Mouse (Mus musculus) MEL (cell line): Measurements from ENCODE around the gene Nup205. TPM values are rescaled to one million over a fixed set of nuclear protein-coding genes. Genes with fewer than 3 reads are reported as not detected.

Source experiments
- DNase-seq: peaks from one replicate; pipeline ENCODE4 v3.0.0; 2011; ENCODE audit warnings: low read depth, low spot score
- H3K27ac ChIP-seq: 2 replicates; pipeline ENCODE4 v1.5.1; 2012; ENCODE audit warnings: low read depth, mild to moderate bottlenecking, control low read depth, low read length, moderate library complexity; ENCODE audit not compliant: control insufficient read depth
- H3K27me3 ChIP-seq, 2 experiments: fragments of 150-350 bp in 1 of 2; sonication (generic) in 1 of 2; 2 replicates each; pipeline ENCODE4 v1.6.1; 2012; ENCODE audit warnings: low read length in 2 of 2, mild to moderate bottlenecking in 2 of 2, improper control_type of control experiment in 1 of 2, moderate library complexity in 1 of 2; ENCODE audit not compliant: insufficient read depth in 2 of 2, control insufficient read depth in 1 of 2
- H3K36me3 ChIP-seq, 2 experiments: 2 replicates each; pipeline ENCODE4 v1.6.1; 2012 to 2014; ENCODE audit warnings: low read length in 2 of 2, improper control_type of control experiment in 1 of 2, inconsistent platforms in 1 of 2, mild to moderate bottlenecking in 1 of 2; ENCODE audit not compliant: insufficient read depth in 2 of 2, control insufficient read depth in 1 of 2
- H3K4me1 ChIP-seq, 2 experiments: fragments of 150-350 bp in 1 of 2; sonication (generic) in 1 of 2; 2 replicates each; pipeline ENCODE4 v1.6.1; 2012; ENCODE audit warnings: low read length in 2 of 2, improper control_type of control experiment in 1 of 2, mild to moderate bottlenecking in 1 of 2; ENCODE audit not compliant: insufficient read depth in 2 of 2, control insufficient read depth in 1 of 2
- H3K4me3 ChIP-seq, 2 experiments: fragments of 150-350 bp in 1 of 2; sonication (generic) in 1 of 2; 2 replicates each; pipeline ENCODE4 v1.5.1; 2012; ENCODE audit warnings: low read depth in 2 of 2, low read length in 2 of 2, mild to moderate bottlenecking in 2 of 2, moderate library complexity in 2 of 2, control low read depth in 1 of 2, improper control_type of control experiment in 1 of 2; ENCODE audit not compliant: control insufficient read depth in 1 of 2, insufficient read depth in 1 of 2
- H3K79me2 ChIP-seq: 2 replicates; pipeline ENCODE4 v1.6.1; 2012; ENCODE audit warnings: mild to moderate bottlenecking, low read length, moderate library complexity; ENCODE audit not compliant: control insufficient read depth, poor library complexity, insufficient read depth
- H3K9ac ChIP-seq: 2 replicates; pipeline ENCODE4 v1.6.1; 2012; ENCODE audit warnings: low read depth, mild to moderate bottlenecking, control low read depth, low read length, moderate library complexity; ENCODE audit not compliant: control insufficient read depth, poor library complexity, severe bottlenecking
- H3K9me3 ChIP-seq: fragments of 150-350 bp; sonication (generic); replicated peaks from 2 replicates; pipeline ENCODE4 v1.6.1; 2012; ENCODE audit warnings: mild to moderate bottlenecking, low read length, improper control_type of control experiment, moderate library complexity; ENCODE audit not compliant: insufficient read depth
- CHD1 ChIP-seq: IDR thresholded peaks from 2 replicates; pipeline ENCODE4 v1.6.1; 2012; ENCODE audit warnings: low read depth, mild to moderate bottlenecking, inconsistent platforms, low read length, improper control_type of control experiment
- CHD2 ChIP-seq: IDR thresholded peaks from 2 replicates; pipeline ENCODE4 v1.6.1; 2011; ENCODE audit warnings: low read length, improper control_type of control experiment
- E2F4 ChIP-seq: IDR thresholded peaks from 2 replicates; pipeline ENCODE4 v1.6.1; 2011; ENCODE audit warnings: low read depth, low read length, improper control_type of control experiment, borderline replicate concordance
- ELF1 ChIP-seq: IDR thresholded peaks from 2 replicates; pipeline ENCODE4 v1.6.1; 2014; ENCODE audit warnings: low read depth, mild to moderate bottlenecking, inconsistent platforms, low read length, improper control_type of control experiment, moderate library complexity
- GABPA ChIP-seq: IDR thresholded peaks from 2 replicates; pipeline ENCODE4 v1.6.1; 2012; ENCODE audit warnings: low read depth, mild to moderate bottlenecking, inconsistent platforms, low read length, improper control_type of control experiment, moderate library complexity
- GATA1 ChIP-seq: IDR thresholded peaks from 2 replicates; pipeline ENCODE4 v1.6.1; 2011; ENCODE audit warnings: low read depth, low read length, improper control_type of control experiment
- JUND ChIP-seq: IDR thresholded peaks from 2 replicates; pipeline ENCODE4 v1.6.1; 2011; ENCODE audit warnings: low read depth, mild to moderate bottlenecking, improper control_type of control experiment, low read length
- KAT2A ChIP-seq: conservative IDR thresholded peaks from 2 replicates; pipeline ENCODE4 v1.6.1; 2012; ENCODE audit warnings: low read depth, low read length, improper control_type of control experiment, inconsistent platforms
- MAZ ChIP-seq: IDR thresholded peaks from 2 replicates; pipeline ENCODE4 v1.6.1; 2012; ENCODE audit warnings: low read depth, mild to moderate bottlenecking, inconsistent platforms, low read length, improper control_type of control experiment
- MEF2A ChIP-seq: IDR thresholded peaks from 2 replicates; pipeline ENCODE4 v1.6.1; 2014; ENCODE audit warnings: low read depth, mild to moderate bottlenecking, inconsistent platforms, low read length, improper control_type of control experiment; ENCODE audit not compliant: poor library complexity, insufficient replicate concordance, severe bottlenecking; ENCODE audit errors: extremely low read depth
- MYB ChIP-seq: IDR thresholded peaks from 2 replicates; pipeline ENCODE4 v1.6.1; 2011; ENCODE audit warnings: mild to moderate bottlenecking, low read depth, low read length, improper control_type of control experiment
- MYC ChIP-seq: IDR thresholded peaks from 2 replicates; pipeline ENCODE4 v1.6.1; 2011; ENCODE audit warnings: low read depth, mild to moderate bottlenecking, low read length, improper control_type of control experiment, moderate library complexity
- NELFE ChIP-seq: IDR thresholded peaks from 2 replicates; pipeline ENCODE4 v1.6.1; 2011; ENCODE audit warnings: low read depth, low read length, improper control_type of control experiment
- NRF1 ChIP-seq: IDR thresholded peaks from 2 replicates; pipeline ENCODE4 v1.6.1; 2014; ENCODE audit warnings: low read depth, mild to moderate bottlenecking, inconsistent platforms, low read length, improper control_type of control experiment, moderate library complexity; ENCODE audit not compliant: poor library complexity, insufficient read depth, severe bottlenecking
- POLR2AphosphoS5 ChIP-seq: IDR thresholded peaks from 2 replicates; pipeline ENCODE4 v1.6.1; 2012; ENCODE audit warnings: low read depth, borderline replicate concordance, mild to moderate bottlenecking, inconsistent platforms, low read length, moderate library complexity, mixed read lengths
- RAD21 ChIP-seq: IDR thresholded peaks from 2 replicates; pipeline ENCODE4 v1.6.1; 2011; ENCODE audit warnings: mild to moderate bottlenecking, low read depth, low read length, improper control_type of control experiment
- TBP ChIP-seq: IDR thresholded peaks from 2 replicates; pipeline ENCODE4 v1.8.0; 2011; ENCODE audit warnings: low read depth, low read length, improper control_type of control experiment
- ZMIZ1 ChIP-seq: IDR thresholded peaks from 2 replicates; pipeline ENCODE4 v1.6.1; 2012; ENCODE audit warnings: low read depth, mild to moderate bottlenecking, inconsistent platforms, low read length, improper control_type of control experiment, moderate library complexity
- polyA plus RNA-seq, 2 experiments: library from polyadenylated mRNA; stranded (reverse) in 1 of 2; unstranded in 1 of 2; fragments of >175 nt in 1 of 2; fragments of >200 nt in 1 of 2; gene quantifications; 2 replicates each; pipeline versions ENCODE4 v1.2.1 to v1.2.4; 2012; ENCODE audit warnings: low replicate concordance in 2 of 2, low read depth in 1 of 2; ENCODE audit not compliant: insufficient read length in 2 of 2, insufficient read depth in 1 of 2, missing spikeins in 1 of 2
- total RNA-seq: library from RNA; depleted of rRNA; stranded (reverse); fragments of 300-350 nt; gene quantifications from 2 replicates; pipeline ENCODE4 v1.2.3, GENCODE M21; 2012

The Nup205 gene
- total and polyA plus RNA-seq, 3 experiments, result 32.1 to 89.3 (median 82.9) TPM

DNA sequence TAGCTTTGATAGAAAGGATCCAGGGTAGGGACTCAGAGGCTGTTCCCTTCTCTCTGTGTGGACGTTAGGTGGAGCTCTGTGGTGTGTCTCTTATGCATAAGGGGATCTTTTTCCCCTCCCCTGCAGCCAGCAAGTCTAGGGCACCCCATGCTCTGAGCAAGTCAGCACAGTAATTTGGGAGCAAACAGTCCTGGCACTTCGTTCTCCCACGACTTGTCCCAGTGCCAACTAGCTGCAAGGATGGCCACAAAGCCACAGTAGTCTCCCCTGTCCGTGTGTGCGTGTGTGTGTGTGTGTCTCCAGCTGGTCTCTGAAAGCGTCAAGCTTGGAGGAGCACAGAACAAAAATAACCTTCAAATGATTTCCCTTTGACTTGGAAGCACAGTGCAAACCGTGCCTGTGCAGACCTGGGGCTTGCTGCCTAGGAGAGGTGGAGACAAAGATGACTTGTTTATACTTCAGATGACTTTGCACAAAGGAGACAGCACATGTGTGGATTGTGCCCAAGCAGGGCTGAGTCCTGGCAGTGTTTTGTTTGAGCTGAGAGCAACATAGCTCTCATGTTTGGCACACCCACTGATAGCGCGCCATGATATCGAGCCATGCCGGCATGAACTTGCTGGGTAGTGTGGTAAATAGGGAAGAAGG lies 111.0 kb downstream of the Nup205 start:
- no peaks in the 10 kb centered on the region for H3K36me3 ChIP-seq
- H3K79me2 ChIP-seq, result no peaks in the 10 kb centered on the region
- TF ChIP-seq TBP (no peak), E2F4 (no peak), MAZ (no peak), JUND (no peak)
- no peak for DNase-seq
- no peaks in the 10 kb centered on the region for H3K4me1 ChIP-seq
- H3K9me3 ChIP-seq, result no peaks in the 10 kb centered on the region
- H3K27me3 ChIP-seq, result peaks cover 0 to 2% of the 10 kb centered on the region in 2 experiments; a peak in 1 of 4 replicates
- no peak overlapping the region for H3K4me3 ChIP-seq
- no peak overlapping the region for H3K27ac ChIP-seq
- H3K9ac ChIP-seq, result no peak overlapping the region

DNA sequence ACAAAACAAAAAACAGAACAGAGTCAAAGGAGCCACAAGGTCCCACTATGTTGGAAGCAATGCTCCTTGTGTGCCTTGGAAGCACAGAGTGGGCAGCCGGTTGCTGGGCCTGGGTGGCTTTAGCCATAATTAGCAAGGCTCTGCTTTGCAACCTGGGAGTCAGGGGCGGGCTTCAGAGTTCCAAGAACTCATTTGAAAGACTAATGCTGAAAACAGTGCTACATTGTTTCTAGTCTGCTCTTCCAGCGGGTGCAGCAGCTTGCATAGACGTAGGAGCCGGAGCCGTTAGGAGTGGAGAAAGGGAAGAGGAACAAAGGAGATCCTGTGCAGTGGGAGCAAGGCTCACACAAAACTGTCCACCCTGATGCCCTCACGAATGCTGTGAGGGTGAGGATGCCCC lies 111.7 kb downstream of the Nup205 start:
- Histone ChIP-seq H3K4me1 (no peaks in the 10 kb centered on the region), H3K27ac (no peak overlapping the region), H3K27me3 (peaks cover 0 to 2% of the 10 kb centered on the region in 2 experiments; a peak in 1 of 4 replicates)
- DNase-seq, result no peak
- TF ChIP-seq ELF1, result no peak
- no peak for TF ChIP-seq ZMIZ1
- no peak for TF ChIP-seq MYC
- no peak for TF ChIP-seq JUND
- no peak for TF ChIP-seq POLR2AphosphoS5
- TF ChIP-seq GATA1, result no peak
- TF ChIP-seq CHD2, result no peak
- TF ChIP-seq, all 39 proteins: peak for 0
- H3K36me3 ChIP-seq, result no peaks in the 10 kb centered on the region
- no peaks in the 10 kb centered on the region for H3K9me3 ChIP-seq
- H3K79me2 ChIP-seq, result no peaks in the 10 kb centered on the region
- H3K9ac ChIP-seq, result no peak overlapping the region
- no peak overlapping the region for H3K4me3 ChIP-seq

DNA sequence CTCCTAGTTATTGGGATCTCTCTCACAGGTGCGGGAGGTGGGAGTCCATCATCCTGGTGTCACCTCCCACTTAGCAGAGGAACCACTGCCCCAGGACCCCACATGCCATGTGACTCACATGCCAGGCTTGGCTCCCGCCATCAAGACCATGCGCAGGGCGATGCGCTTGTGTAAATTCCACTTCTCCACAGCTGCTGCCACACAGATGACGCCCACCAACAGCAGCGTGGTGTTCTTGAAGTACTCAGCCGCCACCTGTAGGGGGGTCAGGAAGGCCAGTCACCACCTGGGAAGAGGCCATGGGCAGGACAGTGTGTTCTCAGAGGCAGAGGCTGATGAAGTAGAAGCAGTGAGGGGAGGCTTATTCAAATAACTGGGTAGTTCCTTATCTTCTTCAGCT lies 112.5 kb downstream of the Nup205 start:
- Histone ChIP-seq H3K4me3 (no peak overlapping the region), H3K4me1 (no peaks in the 10 kb centered on the region), H3K36me3 (no peaks in the 10 kb centered on the region)
- no peak for DNase-seq
- TF ChIP-seq CHD1, result no peak
- no peak for TF ChIP-seq CHD2
- TF ChIP-seq MYC, result no peak
- no peak for TF ChIP-seq ELF1
- TF ChIP-seq GABPA, result no peak
- TF ChIP-seq MEF2A, result no peak
- no peak for TF ChIP-seq MAZ
- no peak for TF ChIP-seq MYB
- TF ChIP-seq NELFE, result no peak
- TF ChIP-seq KAT2A, result no peak
- no peak for TF ChIP-seq RAD21
- TF ChIP-seq JUND, result no peak
- no peak for TF ChIP-seq NRF1
- TF ChIP-seq, all 39 proteins: peak for 0
- H3K79me2 ChIP-seq, result no peaks in the 10 kb centered on the region
- peaks cover 0 to 2% of the 10 kb centered on the region in 2 experiments; a peak in 1 of 4 replicates for H3K27me3 ChIP-seq
- H3K9ac ChIP-seq, result no peak overlapping the region
- no peaks in the 10 kb centered on the region for H3K9me3 ChIP-seq
- no peak overlapping the region for H3K27ac ChIP-seq
